Mouse (Mus musculus) liver, embryonic 14.5 days (tissue): Measurements from ENCODE around the gene Thg1l. TPM values are rescaled to one million over a fixed set of nuclear protein-coding genes. Genes with fewer than 3 reads are reported as not detected.

ENCODE experiments used
- ATAC-seq: fragments of 200-750 bp; cut with Nextera tagmentation; 2 replicates; pipeline ENCODE4 v1.8.0; 2017; ENCODE audit warnings: moderate number of reproducible peaks, mild to moderate bottlenecking, moderate library complexity; ENCODE audit not compliant: insufficient read depth
- DNase-seq, 3 experiments: peaks; one replicate each; pipeline ENCODE4 v3.0.0-alpha.2; 2012 to 2013; ENCODE audit warnings: low read depth in 3 of 3, low spot score in 3 of 3
- H3K27ac ChIP-seq: fragments of 300-500 bp; sonication (generic); 2 replicates; pipeline ENCODE4 v1.5.1; 2014; ENCODE audit warnings: moderate library complexity, mild to moderate bottlenecking, control low read depth, inconsistent platforms
- H3K27me3 ChIP-seq: fragments of 300-500 bp; sonication (generic); 2 replicates; pipeline ENCODE4 v1.6.1; 2014; ENCODE audit warnings: mild to moderate bottlenecking, low read length, moderate library complexity; ENCODE audit not compliant: control insufficient read depth, insufficient read depth
- H3K36me3 ChIP-seq: fragments of 300-500 bp; sonication (generic); replicated peaks from 2 replicates; pipeline ENCODE4 v1.6.1; 2014; ENCODE audit warnings: low read depth; ENCODE audit not compliant: control insufficient read depth, insufficient read depth
- H3K4me1 ChIP-seq, 2 experiments: fragments of 200-500 bp in 1 of 2; fragments of 300-500 bp in 1 of 2; sonication (generic) in 1 of 2; replicated peaks; 2 replicates each; pipeline ENCODE4 v1.6.1; 2012 to 2014; ENCODE audit warnings: antibody characterized with exemption in 1 of 2, inconsistent platforms in 1 of 2, low read length in 1 of 2; ENCODE audit not compliant: control insufficient read depth in 2 of 2, insufficient read depth in 2 of 2
- H3K4me2 ChIP-seq: fragments of 300-500 bp; sonication (generic); 2 replicates; pipeline ENCODE4 v1.6.1; 2014; ENCODE audit warnings: low read depth, mild to moderate bottlenecking, control low read depth, moderate library complexity
- H3K4me3 ChIP-seq, 2 experiments: fragments of 200-500 bp in 1 of 2; fragments of 300-500 bp in 1 of 2; sonication (generic) in 1 of 2; 2 replicates each; pipeline ENCODE4 v1.5.1; 2012 to 2014; ENCODE audit warnings: low read depth in 2 of 2, low read length in 2 of 2, mild to moderate bottlenecking in 2 of 2, control low read depth in 1 of 2, inconsistent platforms in 1 of 2, moderate library complexity in 1 of 2; ENCODE audit not compliant: insufficient read depth in 1 of 2
- H3K9ac ChIP-seq: fragments of 300-500 bp; sonication (generic); replicated peaks from 2 replicates; pipeline ENCODE4 v1.6.1; 2014; ENCODE audit warnings: mild to moderate bottlenecking, control low read depth, moderate library complexity
- H3K9me3 ChIP-seq: fragments of 300-500 bp; sonication (generic); 2 replicates; pipeline ENCODE4 v1.6.1; 2016; ENCODE audit warnings: low read length, mixed read lengths; ENCODE audit not compliant: control insufficient read depth
- CTCF ChIP-seq: IDR thresholded peaks from 2 replicates; pipeline ENCODE4 v1.5.1; 2016; ENCODE audit warnings: antibody characterized with exemption, low read depth, control low read depth
- EP300 ChIP-seq: IDR thresholded peaks from 2 replicates; pipeline ENCODE4 v1.6.1; 2016; ENCODE audit warnings: antibody characterized with exemption, low read depth
- WGBS: fragments of 180-500 bp; shearing (Covaris S2); extraction: QIAGEN DNeasy Blood & Tissue Kit; methylation state at CpG from one replicate; pipeline ENCODE4 v1.1.7; 2014; ENCODE audit not compliant: insufficient replicate concordance; 5-methylcytosine and 5-hydroxymethylcytosine counted together
- polyA plus RNA-seq, 2 experiments: library from polyadenylated mRNA; depleted of rRNA in 1 of 2; stranded (reverse) in 1 of 2; unstranded in 1 of 2; fragments of >200 nt; fragmentation: Nextera tagmentation in 1 of 2; extraction: Ambion mirVana in 1 of 2; gene quantifications; 2 replicates each; pipeline versions ENCODE4 v1.2.1 to v1.2.3; 2012 to 2014

Gene Thg1l
- polyA plus RNA-seq, 2 experiments = 6.3 to 8.7 TPM

- H3K9me3 ChIP-seq = no peaks in the 10 kb centered on the region
- no peak for ATAC-seq
- TF ChIP-seq CTCF (no peak), EP300 (no peak)
- no peak for DNase-seq
- H3K9ac ChIP-seq = peak overlapping the region; percentile 79
- H3K36me3 ChIP-seq = no peaks in the 10 kb centered on the region; the same call in 1 of the 2 replicates
- H3K4me3 ChIP-seq = peak overlapping the region; percentile 81 to 96; a peak in 3 of 4 replicates
- H3K27me3 ChIP-seq = no peaks in the 10 kb centered on the region
- 71% methylated on average over 7 of the region's 7 CpGs for WGBS
- H3K27ac ChIP-seq = no peak overlapping the region
- H3K4me1 ChIP-seq = peaks cover 5 to 8% of the 10 kb centered on the region in 2 experiments
- peak overlapping the region; percentile 99 for H3K4me2 ChIP-seq
These were observed 12.1 kb downstream of the Thg1l start for GRCm38 (mm10) chr11:45943108-45943705.

GRCm38 (mm10) chr11:45942281-45942680 is 13.0 kb downstream of the Thg1l start:
- TF ChIP-seq CTCF = no peak
- TF ChIP-seq EP300 = no peak
- Histone ChIP-seq H3K9ac (no peak overlapping the region), H3K4me1 (peaks cover 5 to 8% of the 10 kb centered on the region in 2 experiments), H3K36me3 (no peaks in the 10 kb centered on the region; the same call in 1 of the 2 replicates), H3K4me3 (no peak overlapping the region), H3K27me3 (no peaks in the 10 kb centered on the region), H3K27ac (no peak overlapping the region), H3K9me3 (no peaks in the 10 kb centered on the region), H3K4me2 (no peak overlapping the region)
- DNase-seq = no peak
- WGBS = 86% methylated on average over 7 of the region's 7 CpGs
- ATAC-seq = no peak

- no peak overlapping the region for H3K27ac ChIP-seq
- H3K9me3 ChIP-seq = no peaks in the 10 kb centered on the region
- H3K27me3 ChIP-seq = no peaks in the 10 kb centered on the region
- no peak overlapping the region for H3K4me3 ChIP-seq
- H3K36me3 ChIP-seq = peaks cover 3% of the 10 kb centered on the region
- H3K4me2 ChIP-seq = no peak overlapping the region
- peaks cover 5 to 8% of the 10 kb centered on the region in 2 experiments for H3K4me1 ChIP-seq
- TF ChIP-seq CTCF = no peak
- no peak for TF ChIP-seq EP300
- 68% methylated on average over 8 of the region's 8 CpGs for WGBS
- DNase-seq (no peak), ATAC-seq (no peak)
- H3K9ac ChIP-seq = no peak overlapping the region
These were observed 16.4 kb downstream of the Thg1l start for GRCm38 (mm10) chr11:45938917-45939316.

GRCm38 (mm10) chr11:45937478-45937877 is 17.8 kb downstream of the Thg1l start:
- Histone ChIP-seq H3K9ac (no peak overlapping the region), H3K4me3 (no peak overlapping the region), H3K9me3 (no peaks in the 10 kb centered on the region), H3K27ac (no peak overlapping the region), H3K4me2 (no peak overlapping the region), H3K36me3 (peaks cover 7% of the 10 kb centered on the region), H3K4me1 (no peaks in the 10 kb centered on the region; a peak in 1 of 4 replicates), H3K27me3 (no peaks in the 10 kb centered on the region)
- TF ChIP-seq EP300 (no peak), CTCF (no peak)
- 84% methylated on average over 8 of the region's 8 CpGs for WGBS
- ATAC-seq (no peak), DNase-seq (no peak)

- H3K4me1 ChIP-seq = no peaks in the 10 kb centered on the region
- H3K4me2 ChIP-seq = no peak overlapping the region
- no peak overlapping the region for H3K9ac ChIP-seq
- TF ChIP-seq CTCF (no peak), EP300 (no peak)
- peaks cover 7% of the 10 kb centered on the region for H3K36me3 ChIP-seq
- H3K9me3 ChIP-seq = no peaks in the 10 kb centered on the region
- H3K27me3 ChIP-seq = no peaks in the 10 kb centered on the region
- ATAC-seq (no peak), DNase-seq (no peak)
- no peak overlapping the region for H3K27ac ChIP-seq
- H3K4me3 ChIP-seq = no peak overlapping the region
- WGBS = 76% methylated on average over 10 of the region's 10 CpGs
These were observed 22.5 kb downstream of the Thg1l start for GRCm38 (mm10) chr11:45932771-45933170.
